Mouse (Mus musculus) cerebellum, adult 2 months (tissue): ENCODE measurements around the gene Mab21l2.

ENCODE experiments used
- CTCF ChIP-seq: fragments of 200-500 bp; IDR thresholded peaks from 2 replicates; pipeline ENCODE4 v1.5.1; 2011; ENCODE audit warnings: low read depth, mild to moderate bottlenecking, control low read depth, low read length, moderate library complexity, borderline replicate concordance; ENCODE audit not compliant: insufficient read depth
- POLR2A ChIP-seq: fragments of 200-500 bp; IDR thresholded peaks from 2 replicates; pipeline ENCODE4 v1.6.1; 2011; ENCODE audit warnings: low read length, control low read depth, borderline replicate concordance; ENCODE audit not compliant: insufficient read depth

- TF ChIP-seq POLR2A (no peak), CTCF (no peak)
Measured at GRCm38 (mm10) chr3:86559635-86560034, 11.2 kb upstream of the Mab21l2 start.
